Mouse (Mus musculus) stomach, embryonic 14.5 days (tissue): ENCODE data around the gene Gm37240. TPM values are rescaled to one million over a fixed set of nuclear protein-coding genes. Genes with fewer than 3 reads are reported as not detected.

ENCODE experiments used
- ATAC-seq: fragments of 200-750 bp; cut with Nextera tagmentation; 2 replicates; pipeline ENCODE4 v1.8.0; 2017; ENCODE audit warnings: low read depth, moderate TSS enrichment; ENCODE audit not compliant: insufficient number of reproducible peaks, insufficient read depth, low FRiP score
- H3K27ac ChIP-seq: fragments of 300-500 bp; sonication (generic); 2 replicates; pipeline ENCODE4 v1.5.1; 2014; ENCODE audit warnings: mild to moderate bottlenecking, low read length, moderate library complexity, mixed read lengths
- H3K27me3 ChIP-seq: fragments of 300-500 bp; sonication (generic); 2 replicates; pipeline ENCODE4 v1.6.1; 2014; ENCODE audit warnings: low read length, control low read depth, mixed read lengths; ENCODE audit not compliant: control insufficient read depth, insufficient read depth
- H3K36me3 ChIP-seq: fragments of 300-500 bp; sonication (generic); 2 replicates; pipeline ENCODE4 v1.6.1; 2014; ENCODE audit warnings: mild to moderate bottlenecking, control low read depth, low read length, moderate library complexity, mixed read lengths; ENCODE audit not compliant: control insufficient read depth, insufficient read depth
- H3K4me1 ChIP-seq: fragments of 300-500 bp; sonication (generic); 2 replicates; pipeline ENCODE4 v1.6.1; 2014; ENCODE audit warnings: low read length, control low read depth, mixed read lengths; ENCODE audit not compliant: control insufficient read depth, insufficient read depth
- H3K4me2 ChIP-seq: fragments of 300-500 bp; sonication (generic); replicated peaks from 2 replicates; pipeline ENCODE4 v1.6.1; 2014; ENCODE audit warnings: low read depth, low read length, control low read depth
- H3K4me3 ChIP-seq: fragments of 300-500 bp; sonication (generic); 2 replicates; pipeline ENCODE4 v1.5.1; 2014; ENCODE audit warnings: low read depth, low read length, control low read depth
- H3K9ac ChIP-seq: fragments of 300-500 bp; sonication (generic); replicated peaks from 2 replicates; pipeline ENCODE4 v1.6.1; 2014; ENCODE audit warnings: low read depth, mild to moderate bottlenecking, control low read depth, low read length, moderate library complexity, mixed read lengths
- H3K9me3 ChIP-seq: fragments of 300-500 bp; sonication (generic); 2 replicates; pipeline ENCODE4 v1.6.1; 2016; ENCODE audit warnings: low read depth, low read length, control low read depth; ENCODE audit not compliant: control insufficient read depth
- WGBS: fragments of 180-500 bp; shearing (Covaris S2); extraction: QIAGEN DNeasy Blood & Tissue Kit; methylation state at CpG from one replicate; pipeline ENCODE4 v1.1.7; 2014; 5-methylcytosine and 5-hydroxymethylcytosine counted together
- polyA plus RNA-seq: library from polyadenylated mRNA; unstranded; fragments of >200 nt; fragmentation: Nextera tagmentation; extraction: Ambion mirVana; gene quantifications from 2 replicates; pipeline ENCODE4 v1.2.1, GENCODE M21; 2014

Gene Gm37240
- polyA plus RNA-seq, 1 experiment from 2014 or later: 9.6 TPM

- H3K9ac ChIP-seq: no peak overlapping the region
- no peak for ATAC-seq
Measured at GRCm38 (mm10) chr3:85812010-85812409, 75.3 kb downstream of the Gm37240 start.

GRCm38 (mm10) chr3:85793166-85793565, 94.2 kb downstream of the Gm37240 start:
- WGBS: 45% methylated on average over 1 of the region's 1 CpGs
- ATAC-seq: no peak
- H3K4me1 ChIP-seq: no peaks in the 10 kb centered on the region
- no peaks in the 10 kb centered on the region for H3K9me3 ChIP-seq
- H3K4me3 ChIP-seq: no peak overlapping the region
- no peak overlapping the region for H3K4me2 ChIP-seq
- no peak overlapping the region for H3K27ac ChIP-seq
- H3K27me3 ChIP-seq: no peaks in the 10 kb centered on the region
- no peaks in the 10 kb centered on the region for H3K36me3 ChIP-seq
- no peak overlapping the region for H3K9ac ChIP-seq

More at GRCm38 (mm10) chr3:85812010-85812409, 75.3 kb downstream of the Gm37240 start:
- no peak overlapping the region for H3K4me2 ChIP-seq
- no peaks in the 10 kb centered on the region for H3K9me3 ChIP-seq
- H3K27ac ChIP-seq: no peak overlapping the region
- H3K4me3 ChIP-seq: no peak overlapping the region
- whole genome bisulfite sequencing: 84% methylated on average over 5 of the region's 5 CpGs
- H3K36me3 ChIP-seq: no peaks in the 10 kb centered on the region
- H3K4me1 ChIP-seq: no peaks in the 10 kb centered on the region
- no peaks in the 10 kb centered on the region for H3K27me3 ChIP-seq

DNA sequence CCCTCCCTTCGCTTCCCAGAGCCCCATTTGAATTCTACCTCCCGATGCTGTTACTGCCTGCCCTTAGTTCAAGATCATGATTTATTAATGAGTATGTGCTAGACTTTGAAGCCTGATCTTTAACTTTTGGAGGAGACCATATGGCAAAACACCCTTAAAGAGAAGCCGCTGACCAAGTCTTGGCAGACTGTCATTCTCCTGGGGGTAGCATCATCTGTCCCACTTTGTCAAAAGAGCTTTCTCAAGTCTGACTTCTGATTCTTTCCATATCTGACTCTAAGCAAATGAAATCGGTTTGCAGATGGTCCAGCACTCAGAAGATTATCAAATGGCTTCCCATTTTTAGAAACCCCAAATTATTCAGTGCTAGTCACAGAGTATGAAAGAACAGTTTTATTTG, 97.6 kb downstream of the Gm37240 start:
- ATAC-seq: no peak
- no peaks in the 10 kb centered on the region for H3K27me3 ChIP-seq
- no peak overlapping the region for H3K4me3 ChIP-seq
- no peak overlapping the region for H3K4me2 ChIP-seq
- no peaks in the 10 kb centered on the region for H3K36me3 ChIP-seq
- H3K9ac ChIP-seq: no peak overlapping the region
- no peaks in the 10 kb centered on the region for H3K9me3 ChIP-seq
- WGBS: 80% methylated on average over 4 of the region's 4 CpGs
- H3K27ac ChIP-seq: no peak overlapping the region
- no peaks in the 10 kb centered on the region for H3K4me1 ChIP-seq

- no peak overlapping the region for H3K9ac ChIP-seq
- H3K36me3 ChIP-seq: no peaks in the 10 kb centered on the region
- ATAC-seq: no peak
- 72% methylated on average over 8 of the region's 8 CpGs for WGBS
- H3K4me1 ChIP-seq: no peaks in the 10 kb centered on the region
- H3K4me2 ChIP-seq: no peak overlapping the region
- no peak overlapping the region for H3K4me3 ChIP-seq
- no peak overlapping the region for H3K27ac ChIP-seq
- H3K27me3 ChIP-seq: no peaks in the 10 kb centered on the region
- no peaks in the 10 kb centered on the region for H3K9me3 ChIP-seq
Measured at GRCm38 (mm10) chr3:85786501-85786900, 100.8 kb downstream of the Gm37240 start.

DNA sequence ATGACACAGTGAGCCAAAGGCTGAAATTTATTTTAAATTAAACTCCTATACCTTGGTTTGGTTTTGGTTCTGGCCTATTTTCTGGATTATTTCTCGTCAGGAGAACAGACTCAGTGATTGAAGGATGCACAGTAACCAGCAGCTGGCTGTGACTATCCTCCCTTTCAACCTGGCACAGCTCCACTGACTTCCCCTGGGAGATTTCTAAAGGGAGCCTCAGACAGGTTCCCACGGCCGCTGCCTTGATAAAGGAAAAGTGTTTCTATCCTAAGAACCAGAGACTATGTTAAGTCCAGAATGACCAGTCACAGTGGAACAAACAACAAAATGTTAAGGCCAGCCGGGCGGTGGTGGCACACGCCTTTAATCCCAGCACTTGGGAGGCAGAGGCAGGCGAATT, 106.4 kb downstream of the Gm37240 start:
- H3K4me1 ChIP-seq: no peaks in the 10 kb centered on the region
- no peak overlapping the region for H3K27ac ChIP-seq
- H3K9me3 ChIP-seq: no peaks in the 10 kb centered on the region
- H3K36me3 ChIP-seq: no peaks in the 10 kb centered on the region
- WGBS: 80% methylated on average over 7 of the region's 7 CpGs
- H3K4me3 ChIP-seq: no peak overlapping the region
- no peak for ATAC-seq
- H3K9ac ChIP-seq: no peak overlapping the region
- H3K27me3 ChIP-seq: no peaks in the 10 kb centered on the region
- no peak overlapping the region for H3K4me2 ChIP-seq

- no peaks in the 10 kb centered on the region for H3K36me3 ChIP-seq
- no peak overlapping the region for H3K27ac ChIP-seq
- no peak overlapping the region for H3K4me3 ChIP-seq
- no peaks in the 10 kb centered on the region for H3K9me3 ChIP-seq
- 62% methylated on average over 2 of the region's 2 CpGs for WGBS
- no peak overlapping the region for H3K4me2 ChIP-seq
- no peaks in the 10 kb centered on the region for H3K4me1 ChIP-seq
- no peak overlapping the region for H3K9ac ChIP-seq
- H3K27me3 ChIP-seq: no peaks in the 10 kb centered on the region
- ATAC-seq: no peak
Measured at GRCm38 (mm10) chr3:85780332-85780731, 107.0 kb downstream of the Gm37240 start.

DNA sequence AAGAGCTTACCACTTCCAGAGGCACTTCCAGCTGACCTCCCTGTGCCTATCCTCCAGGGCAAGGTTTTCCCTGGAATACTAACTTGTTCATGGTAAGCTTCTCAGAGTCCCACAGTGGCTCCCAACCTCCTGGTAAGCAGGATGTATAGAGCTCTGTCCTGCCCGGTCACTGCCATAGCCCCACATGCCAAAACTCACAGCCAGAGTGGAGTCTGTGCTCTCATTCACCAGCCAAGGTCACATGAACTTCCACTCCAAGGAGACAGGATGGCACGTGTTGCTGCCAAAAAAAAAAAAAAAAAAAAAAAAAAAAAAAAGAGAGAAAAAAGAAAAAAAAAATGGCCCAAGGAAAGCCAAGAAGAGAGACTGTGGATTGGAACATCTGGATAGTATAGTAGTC, 109.5 kb downstream of the Gm37240 start:
- H3K4me1 ChIP-seq: no peaks in the 10 kb centered on the region
- WGBS: 78% methylated on average over 2 of the region's 2 CpGs

DNA sequence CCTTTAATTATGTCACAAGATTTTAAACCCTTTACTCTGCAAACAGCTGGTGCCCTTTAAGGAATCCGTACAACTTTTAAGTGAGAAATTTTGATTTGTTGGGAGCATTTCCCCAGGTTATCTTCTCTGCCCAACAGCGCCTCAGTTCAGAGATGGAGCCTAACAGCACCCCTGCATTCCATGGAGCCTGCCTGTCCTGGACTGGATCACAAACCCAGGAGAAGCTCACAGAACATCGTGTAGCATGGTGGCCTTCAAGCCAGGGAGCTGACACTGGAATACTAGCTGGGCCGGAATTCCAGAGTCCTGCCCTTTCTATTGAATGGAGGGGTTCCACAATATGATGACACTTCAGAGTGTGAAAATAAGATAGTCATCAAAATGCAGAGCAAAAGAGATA, 110.0 kb downstream of the Gm37240 start:
- Histone ChIP-seq H3K4me1 (no peaks in the 10 kb centered on the region), H3K27ac (no peak overlapping the region), H3K36me3 (no peaks in the 10 kb centered on the region), H3K4me2 (no peak overlapping the region), H3K27me3 (no peaks in the 10 kb centered on the region), H3K4me3 (no peak overlapping the region), H3K9me3 (no peaks in the 10 kb centered on the region), H3K9ac (no peak overlapping the region)
- 74% methylated on average over 4 of the region's 4 CpGs for WGBS
- ATAC-seq: no peak

More for the DNA sequence above, 109.5 kb downstream of the Gm37240 start:
- no peaks in the 10 kb centered on the region for H3K27me3 ChIP-seq
- no peak overlapping the region for H3K4me3 ChIP-seq
- no peak overlapping the region for H3K4me2 ChIP-seq
- no peak overlapping the region for H3K27ac ChIP-seq
- no peaks in the 10 kb centered on the region for H3K36me3 ChIP-seq
- no peaks in the 10 kb centered on the region for H3K9me3 ChIP-seq
- ATAC-seq: no peak
- H3K9ac ChIP-seq: no peak overlapping the region

GRCm38 (mm10) chr3:85776707-85777106, 110.6 kb downstream of the Gm37240 start:
- no peak overlapping the region for H3K4me3 ChIP-seq
- no peaks in the 10 kb centered on the region for H3K36me3 ChIP-seq
- no peak overlapping the region for H3K9ac ChIP-seq
- no peaks in the 10 kb centered on the region for H3K27me3 ChIP-seq
- H3K4me2 ChIP-seq: no peak overlapping the region
- no peak for ATAC-seq
- no peaks in the 10 kb centered on the region for H3K9me3 ChIP-seq
- H3K4me1 ChIP-seq: no peaks in the 10 kb centered on the region
- WGBS: 50% methylated on average over 10 of the region's 10 CpGs
- H3K27ac ChIP-seq: no peak overlapping the region
